Mouse (Mus musculus) adrenal gland, postnatal 10 days (tissue): Measurements from ENCODE around the gene Mphosph6. TPM values are rescaled to one million over a fixed set of nuclear protein-coding genes. Genes with fewer than 3 reads are reported as not detected.
A peak's percentile ranks its signal among the peaks of the same experiment; 100 is the strongest.

Experiments used
- DNase-seq: peaks from one replicate; pipeline ENCODE4 v3.0.0; 2021; ENCODE audit warnings: mixed read lengths
- long read RNA-seq, 2 experiments: library from polyadenylated mRNA; stranded (forward); transcript quantifications; one replicate each; pipeline ENCODE4 v2.0.0; 2021
- total RNA-seq, 2 experiments: library from RNA; stranded (reverse); gene quantifications; 2 replicates each; pipeline ENCODE4 v1.2.3; 2021

Gene Mphosph6
- 10 to 100 TPM; 16.8 to 20.5 TPM for total RNA-seq
- long read RNA-seq, experiment 1, transcript Mphosph6-201 (5 exons, 1,068 nt): major isoform, 16 of 20 reads
- long read RNA-seq, experiment 1, partial matches to known transcripts: 0 of 20 reads
- long read RNA-seq, experiment 1, other reads (novel, unspliced or antisense): 2 of 20 reads
- long read RNA-seq, experiment 2, transcript Mphosph6-201 (5 exons, 1,068 nt): major isoform, 11 of 14 reads
- long read RNA-seq, experiment 2, partial matches to known transcripts: 0 of 14 reads
- long read RNA-seq, experiment 2, other reads (novel, unspliced or antisense): 1 of 14 reads

GRCm38 (mm10) chr8:117801443-117802298, at the start of gene Mphosph6:
Gene Mphosph6, minus strand, starts transcription at chr8:117801943.
- DNase-seq: peak; percentile 98

- no peak for DNase-seq
Observed at GRCm38 (mm10) chr8:117850420-117850819, 48.7 kb upstream of the Mphosph6 start.

- no peak for DNase-seq
Observed at GRCm38 (mm10) chr8:117847865-117848264, 46.1 kb upstream of the Mphosph6 start.

GRCm38 (mm10) chr8:117843694-117844093, 42.0 kb upstream of the Mphosph6 start:
- DNase-seq: no peak

GRCm38 (mm10) chr8:117813524-117813923, 11.8 kb upstream of the Mphosph6 start:
- DNase-seq: no peak

- DNase-seq: no peak
Observed at GRCm38 (mm10) chr8:117810676-117811075, 8.9 kb upstream of the Mphosph6 start.

- no peak for DNase-seq
Observed at GRCm38 (mm10) chr8:117805419-117805818, 3.7 kb upstream of the Mphosph6 start.

- DNase-seq: no peak
Observed at GRCm38 (mm10) chr8:117802299-117802689, 551 bp upstream of the Mphosph6 start.

GRCm38 (mm10) chr8:117798066-117798465, 3.7 kb downstream of the Mphosph6 start:
- DNase-seq: no peak

- no peak for DNase-seq
Observed at GRCm38 (mm10) chr8:117796464-117796863, 5.3 kb downstream of the Mphosph6 start.

- no peak for DNase-seq
Observed at GRCm38 (mm10) chr8:117794581-117794980, 7.2 kb downstream of the Mphosph6 start.

GRCm38 (mm10) chr8:117792616-117793144, 9.1 kb downstream of the Mphosph6 start:
- DNase-seq: peak; percentile 52

GRCm38 (mm10) chr8:117786428-117786827, 15.3 kb downstream of the Mphosph6 start:
- DNase-seq: no peak

GRCm38 (mm10) chr8:117783021-117783420, 18.7 kb downstream of the Mphosph6 start:
- DNase-seq: no peak

GRCm38 (mm10) chr8:117781375-117782129, 20.2 kb downstream of the Mphosph6 start:
- DNase-seq: no peak

- no peak for DNase-seq
Observed at GRCm38 (mm10) chr8:117779344-117779743, 22.4 kb downstream of the Mphosph6 start.

GRCm38 (mm10) chr8:117778531-117779322, 23.0 kb downstream of the Mphosph6 start:
- DNase-seq: no peak

GRCm38 (mm10) chr8:117776075-117776474, 25.7 kb downstream of the Mphosph6 start:
- DNase-seq: no peak

- no peak for DNase-seq
Observed at GRCm38 (mm10) chr8:117775626-117776025, 26.1 kb downstream of the Mphosph6 start.

- no peak for DNase-seq
Observed at GRCm38 (mm10) chr8:117772597-117772996, 29.1 kb downstream of the Mphosph6 start.

GRCm38 (mm10) chr8:117772126-117772525, 29.6 kb downstream of the Mphosph6 start:
- DNase-seq: peak; percentile 52
